ENCODE assay signal across 17 mouse cellular contexts in genomic region chr15:27981764-27982500, GRCm38 (mm10). TPM values are rescaled to one million over a fixed set of nuclear protein-coding genes. Genes with fewer than 3 reads are reported as not detected.
DNase-seq lines count a peak whose midpoint lies in the region; ATAC-seq and TF ChIP-seq lines count a peak whose summit lies in the region.
"Had no signal": no experiment of that assay in that cellular context is flagged by ENCODE, and none has a peak within 500 bp of the region (broad histone marks: within the 10 kb centered on the region; RNA-seq: fewer than 3 reads in every experiment).

No protein-coding gene starts in this region.

- H3K4me1 ChIP-seq in heart, adult 2 months (ENCODE audit: control insufficient read depth, insufficient read depth, low read length) = peaks cover 29% of the 10 kb centered on the region
- H3K4me1 ChIP-seq in liver, embryonic 16.5 days (ENCODE audit: control insufficient read depth, low read depth, low read length) = no peaks in the 10 kb centered on the region; the same call in 1 of the 2 replicates
- H3K4me1 ChIP-seq in liver, embryonic 11.5 days (replicated peaks; ENCODE audit: control insufficient read depth, insufficient read depth, low read length) = peaks cover 17% of the 10 kb centered on the region
- peaks cover 36% of the 10 kb centered on the region for H3K4me1 ChIP-seq in embryonic facial prominence, embryonic 12.5 days

- no peak overlapping the region for H3K4me3 ChIP-seq in heart, adult 2 months
- no peak overlapping the region for H3K4me3 ChIP-seq in liver, embryonic 16.5 days (ENCODE audit: low read depth, low read length)
- no peak overlapping the region for H3K4me3 ChIP-seq in liver, embryonic 11.5 days (ENCODE audit: low read depth, low read length)
- no peak overlapping the region for H3K4me3 ChIP-seq in embryonic facial prominence, embryonic 12.5 days
- H3K4me3 ChIP-seq in left cerebral cortex, adult 2 months = no peak overlapping the region
- H3K4me3 ChIP-seq: neural tube, embryonic 15.5 days; stomach, embryonic 15.5 days had no signal

- H3K27me3 ChIP-seq in heart, adult 2 months (ENCODE audit: control insufficient read depth, insufficient read depth, low read length) = no peaks in the 10 kb centered on the region
- no peaks in the 10 kb centered on the region for H3K27me3 ChIP-seq in liver, embryonic 16.5 days (ENCODE audit: control insufficient read depth, insufficient read depth, low read depth, low read length)
- H3K27me3 ChIP-seq in liver, embryonic 11.5 days (replicated peaks; ENCODE audit: control insufficient read depth, insufficient read depth, low read length) = no peaks in the 10 kb centered on the region
- no peaks in the 10 kb centered on the region for H3K27me3 ChIP-seq in embryonic facial prominence, embryonic 12.5 days
- H3K27me3 ChIP-seq: neural tube, embryonic 15.5 days; stomach, embryonic 15.5 days had no signal

- H3K27ac ChIP-seq in heart, adult 2 months = peak overlapping the region; percentile 3; the same call in 1 of the 2 replicates
- no peak overlapping the region for H3K27ac ChIP-seq in liver, embryonic 16.5 days (ENCODE audit: low read length)
- H3K27ac ChIP-seq in liver, embryonic 11.5 days (ENCODE audit: low read depth, low read length) = no peak overlapping the region
- H3K27ac ChIP-seq in embryonic facial prominence, embryonic 12.5 days = 0 out of 2 replicates have a peak overlapping the region, but pooled peaks have one; percentile 27
- no peak overlapping the region for H3K27ac ChIP-seq in left cerebral cortex, adult 2 months
- H3K27ac ChIP-seq: hindbrain, postnatal 0 days; neural tube, embryonic 15.5 days; stomach, embryonic 15.5 days had no signal

- 0 out of 2 replicates have a peak, but pooled peaks have one; percentile 24 for ATAC-seq in liver, embryonic 16.5 days (ENCODE audit: low read depth)
- ATAC-seq in liver, embryonic 11.5 days (replicated peaks; ENCODE audit: low FRiP score) = no peak
- ATAC-seq in embryonic facial prominence, embryonic 12.5 days (ENCODE audit: insufficient number of reproducible peaks, insufficient read depth, low FRiP score, low TSS enrichment) = peak; percentile 68; the same call in 1 of the 2 replicates
- ATAC-seq: hindbrain, postnatal 0 days had no signal

- no peak for TF ChIP-seq CTCF in heart, adult 2 months (IDR thresholded peaks at IDR 0.05)
- TF ChIP-seq CTCF in left cerebral cortex, adult 2 months (IDR thresholded peaks at IDR 0.05) = no peak

- intact Hi-C loops in heart, adult 2 months (cut with DNase I) = no loop called here
- intact Hi-C loops in left cerebral cortex, adult 2 months (cut with DNase I) = no loop called here

- 39% methylated on average over 13 of the region's 13 CpGs for WGBS in heart, adult 2 months
- 44% methylated on average over 13 of the region's 13 CpGs for WGBS in liver, embryonic 16.5 days (ENCODE audit: insufficient replicate concordance)
- WGBS in liver, embryonic 11.5 days = 61% methylated on average over 13 of the region's 13 CpGs
- WGBS in embryonic facial prominence, embryonic 12.5 days = 33% methylated on average over 13 of the region's 13 CpGs

- no peak for DNase-seq in heart, adult 2 months
- no peak for DNase-seq in heart, adult 8-10 months (ENCODE audit: low spot score)
- no peak for DNase-seq in liver, embryonic 11.5 days (ENCODE audit: low spot score)
- peak; percentile 10 for DNase-seq in adipocyte (ENCODE audit: low spot score)
- DNase-seq in left cerebral cortex, adult 2 months (ENCODE audit: extremely low spot score in 1 of 2, low spot score in 2 of 2) = no peak
- DNase-seq in right cerebral cortex, postnatal 14 days = no peak
- DNase-seq: adrenal gland, adult 2 months; cerebellum, adult 8-10 months; kidney, adult 18-20 months; kidney, postnatal 36 days; left cerebral cortex, postnatal 4 days; spleen, adult 18-20 months had no signal

- no peak overlapping the region for H3K9ac ChIP-seq in heart, adult 2 months (ENCODE audit: low read depth, low read length)
- H3K9ac ChIP-seq in liver, embryonic 16.5 days (ENCODE audit: low read depth, low read length) = no peak overlapping the region
- H3K9ac ChIP-seq in liver, embryonic 11.5 days (ENCODE audit: low read depth, low read length) = no peak overlapping the region
- H3K9ac ChIP-seq in embryonic facial prominence, embryonic 12.5 days = no peak overlapping the region
- H3K9ac ChIP-seq: neural tube, embryonic 15.5 days; stomach, embryonic 15.5 days had no signal

- H3K36me3 ChIP-seq in heart, adult 2 months (ENCODE audit: control insufficient read depth, insufficient read depth, low read length) = no peaks in the 10 kb centered on the region; the same call in 1 of the 2 replicates
- no peaks in the 10 kb centered on the region for H3K36me3 ChIP-seq in liver, embryonic 16.5 days (ENCODE audit: control insufficient read depth, insufficient read depth)
- H3K36me3 ChIP-seq in liver, embryonic 11.5 days (ENCODE audit: control insufficient read depth, insufficient read depth, low read length) = no peaks in the 10 kb centered on the region
- no peaks in the 10 kb centered on the region for H3K36me3 ChIP-seq in embryonic facial prominence, embryonic 12.5 days
- H3K36me3 ChIP-seq: neural tube, embryonic 15.5 days; stomach, embryonic 15.5 days had no signal

- TF ChIP-seq POLR2A in heart, adult 2 months (IDR thresholded peaks at IDR 0.05; ENCODE audit: insufficient read depth, low read depth, low read length) = no peak

- H3K79me2 ChIP-seq in heart, adult 2 months (replicated peaks; ENCODE audit: control insufficient read depth, insufficient read depth, low read length) = peaks cover 15% of the 10 kb centered on the region

- H3K4me2 ChIP-seq in liver, embryonic 16.5 days (ENCODE audit: low read depth, low read length) = no peak overlapping the region
- H3K4me2 ChIP-seq in liver, embryonic 11.5 days = no peak overlapping the region
- 0 out of 2 replicates have a peak overlapping the region, but pooled peaks have one; percentile 2 for H3K4me2 ChIP-seq in embryonic facial prominence, embryonic 12.5 days (replicated peaks)
- H3K4me2 ChIP-seq: neural tube, embryonic 15.5 days; stomach, embryonic 15.5 days had no signal

- H3K9me3 ChIP-seq in liver, embryonic 16.5 days (replicated peaks; ENCODE audit: control insufficient read depth, low read length) = no peaks in the 10 kb centered on the region
- H3K9me3 ChIP-seq in liver, embryonic 11.5 days (ENCODE audit: control insufficient read depth, low read length) = no peaks in the 10 kb centered on the region
- no peaks in the 10 kb centered on the region for H3K9me3 ChIP-seq in embryonic facial prominence, embryonic 12.5 days
- H3K9me3 ChIP-seq: neural tube, embryonic 15.5 days; stomach, embryonic 15.5 days had no signal

- no peak for TF ChIP-seq EP300 in heart, adult 2 months (IDR thresholded peaks at IDR 0.05; ENCODE audit: insufficient read depth, low read depth, low read length)

RNA-seq across cellular contexts. Expression of gene Trio, which starts 43.7 kb away (rescaled TPM):
- total RNA-seq in heart, adult 2 months (2021) = 10 to 100 TPM; 33.8 to 44.2 TPM
- 28.0 and 41.3 TPM in 2 replicates for polyA plus RNA-seq in heart, adult 2 months (2012; rRNA removed)
- total RNA-seq in heart, adult 8-10 months (2022) = 10 to 100 TPM; 35.3 to 42.6 (median 36.6) TPM
- 2.7 and 3.2 TPM in 2 replicates for polyA plus RNA-seq in liver, embryonic 16.5 days (2015; fragmentation: Nextera tagmentation; extraction: Ambion mirVana)
- polyA plus RNA-seq in liver, embryonic 11.5 days (2014; fragmentation: Nextera tagmentation; extraction: Ambion mirVana) = 9.4 and 14.0 TPM in 2 replicates
- 69.8 and 73.5 TPM in 2 replicates for polyA plus RNA-seq in embryonic facial prominence, embryonic 12.5 days (2016; fragmentation: Nextera tagmentation; extraction: Ambion mirVana)
- 100 to 1,000 TPM; 252 to 279 TPM for total RNA-seq in left cerebral cortex, adult 2 months (2021)

Comparison
In these comparisons a context has a peak if more than half of its experiments do, and no peak if none do; other contexts are left out.
1. H3K27ac ChIP-seq: peak in heart, adult 2 months (single experiment) and embryonic facial prominence, embryonic 12.5 days (single experiment); none in liver, embryonic 16.5 days (single experiment), liver, embryonic 11.5 days (single experiment) and left cerebral cortex, adult 2 months (single experiment).